Mouse (Mus musculus) forebrain, embryonic 14.5 days (tissue): ENCODE measurements around the gene Syne2. TPM values are rescaled to one million over a fixed set of nuclear protein-coding genes. Genes with fewer than 3 reads are reported as not detected.

Experiments used
- microRNA-seq: library from miRNA; unstranded; fragments of <30 nt; microRNA quantifications from one replicate; pipeline ENCODE4, GENCODE M21; 2016
- polyA plus RNA-seq: library from polyadenylated mRNA; unstranded; fragments of >200 nt; fragmentation: Nextera tagmentation; extraction: Ambion mirVana; gene quantifications from 2 replicates; pipeline ENCODE4 v1.2.1, GENCODE M21; 2014

Gene Syne2
- polyA plus RNA-seq, 1 experiment from 2014 or later = 62.0 TPM

Small RNA genes lying within 50 kb of the gene (microRNA-seq; reads per million reads assigned to microRNA genes)
- 4.5 reads per million, percentile 24 among the genes with 10 or more reads in this experiment for gene Mir5101

Other genes starting within 250 kb of the Syne2 start
- gene Ppp2r5e, start 221.9 kb upstream of the Syne2 start, polyA plus RNA-seq = 25.8 and 26.9 TPM in 2 replicates
- gene Wdr89, start 148.6 kb upstream of the Syne2 start, polyA plus RNA-seq = 5.6 and 6.6 TPM in 2 replicates
- gene Sgpp1, start 82.4 kb upstream of the Syne2 start, polyA plus RNA-seq = 17.2 and 17.3 TPM in 2 replicates